Mouse (Mus musculus): Measurements from ENCODE around the gene Samd9l.
"Not testable (repeated sequence)": the region's sequence is repeated elsewhere in the genome, so short reads cannot be mapped to it uniquely, and the experiment has no call there.

GRCm38 (mm10) chr6:3345924-3346597 is 53.3 kb downstream of the Samd9l start:
- not testable (repeated sequence) for TF ChIP-seq CTCF (IDR thresholded peaks at IDR 0.05; ENCODE audit: low read depth, low read length); POLR2A (IDR thresholded peaks at IDR 0.05; ENCODE audit: insufficient read depth, low read length)

Data from ES-Bruce4 (cell line).